Mouse (Mus musculus) CH12.LX (cell line): ENCODE results near the gene Nufip1. TPM values are rescaled to one million over a fixed set of nuclear protein-coding genes. Genes with fewer than 3 reads are reported as not detected.

Source experiments
- DNase-seq: peaks from one replicate; pipeline ENCODE4 v3.0.0-alpha.2; 2013; ENCODE audit errors: extremely low read depth
- H3K27ac ChIP-seq: 2 replicates; pipeline ENCODE4 v1.5.1; 2012; ENCODE audit warnings: low read depth, mild to moderate bottlenecking, control low read depth, moderate library complexity; ENCODE audit not compliant: insufficient read depth
- H3K27me3 ChIP-seq: replicated peaks from 2 replicates; pipeline ENCODE3; 2012; ENCODE audit warnings: inconsistent platforms
- H3K36me3 ChIP-seq, 2 experiments: replicated peaks in 1 of 2; 2 replicates each; pipeline versions ENCODE3 to v1.6.1; 2012; ENCODE audit warnings: inconsistent platforms in 1 of 2, low read length in 1 of 2, mild to moderate bottlenecking in 1 of 2, mixed read lengths in 1 of 2, moderate library complexity in 1 of 2; ENCODE audit not compliant: control insufficient read depth in 1 of 2, insufficient read depth in 1 of 2
- H3K4me1 ChIP-seq, 2 experiments: 2 replicates each; pipeline ENCODE4 v1.6.1; 2012; ENCODE audit warnings: inconsistent platforms in 1 of 2, moderate library complexity in 1 of 2; ENCODE audit not compliant: insufficient read depth in 2 of 2, control insufficient read depth in 1 of 2
- H3K4me2 ChIP-seq: 2 replicates; pipeline ENCODE4 v1.6.1; 2012; ENCODE audit warnings: low read depth, mild to moderate bottlenecking, control low read depth; ENCODE audit not compliant: poor library complexity, insufficient read depth, severe bottlenecking
- H3K4me3 ChIP-seq, 3 experiments: fragments of 150-350 bp in 1 of 3; sonication (generic) in 1 of 3; replicated peaks in 1 of 3; 2 replicates each; pipeline versions ENCODE3 to v1.5.1; 2011 to 2012; ENCODE audit warnings: low read depth in 2 of 3, low read length in 2 of 3, mild to moderate bottlenecking in 2 of 3, moderate library complexity in 2 of 3, control low read depth in 1 of 3, improper control_type of control experiment in 1 of 3, inconsistent platforms in 1 of 3, mixed read lengths in 1 of 3; ENCODE audit not compliant: poor library complexity in 1 of 3
- H3K79me2 ChIP-seq: replicated peaks from 2 replicates; pipeline ENCODE4 v1.6.1; 2012; ENCODE audit warnings: mild to moderate bottlenecking, moderate library complexity; ENCODE audit not compliant: control insufficient read depth, poor library complexity, insufficient read depth, severe bottlenecking; ENCODE audit errors: extremely low read depth
- H3K9ac ChIP-seq: 2 replicates; pipeline ENCODE4 v1.6.1; 2012; ENCODE audit warnings: low read depth, mild to moderate bottlenecking, control low read depth, moderate library complexity; ENCODE audit not compliant: insufficient read depth
- H3K9me3 ChIP-seq: replicated peaks from 2 replicates; pipeline ENCODE3; 2012; ENCODE audit warnings: low read length, inconsistent platforms, mixed read lengths
- CTCF ChIP-seq, 2 experiments: IDR thresholded peaks in 1 of 2; conservative IDR thresholded peaks in 1 of 2; 2 replicates each; pipeline ENCODE4 v1.5.1; 2011 to 2012; ENCODE audit warnings: low read depth in 2 of 2, low read length in 2 of 2, improper control_type of control experiment in 1 of 2, inconsistent platforms in 1 of 2, mild to moderate bottlenecking in 1 of 2, moderate library complexity in 1 of 2
- E2F4 ChIP-seq: IDR thresholded peaks from 2 replicates; pipeline ENCODE4 v1.6.1; 2011; ENCODE audit warnings: low read depth, low read length, improper control_type of control experiment; ENCODE audit not compliant: insufficient replicate concordance
- EP300 ChIP-seq: IDR thresholded peaks from 2 replicates; pipeline ENCODE4 v1.6.1; 2011; ENCODE audit warnings: low read length, improper control_type of control experiment
- HCFC1 ChIP-seq: IDR thresholded peaks from 2 replicates; pipeline ENCODE4 v1.6.1; 2012; ENCODE audit warnings: low read depth, mild to moderate bottlenecking, inconsistent platforms, low read length, improper control_type of control experiment
- IRF4 ChIP-seq: IDR thresholded peaks from 2 replicates; pipeline ENCODE4 v1.6.1; 2014; ENCODE audit warnings: low read depth, mild to moderate bottlenecking, inconsistent platforms, low read length, improper control_type of control experiment
- JUN ChIP-seq: IDR thresholded peaks from 2 replicates; pipeline ENCODE4 v1.6.1; 2011; ENCODE audit warnings: low read depth, mild to moderate bottlenecking, low read length, improper control_type of control experiment, moderate library complexity; ENCODE audit not compliant: insufficient read depth
- KAT2A ChIP-seq: IDR thresholded peaks from 2 replicates; pipeline ENCODE4 v1.6.1; 2012; ENCODE audit warnings: low read length, improper control_type of control experiment, inconsistent platforms; ENCODE audit not compliant: insufficient replicate concordance
- MXI1 ChIP-seq: IDR thresholded peaks from 2 replicates; pipeline ENCODE4 v1.6.1; 2011; ENCODE audit warnings: mild to moderate bottlenecking, low read depth, low read length, improper control_type of control experiment
- NELFE ChIP-seq: IDR thresholded peaks from 2 replicates; pipeline ENCODE4 v1.6.1; 2011; ENCODE audit warnings: low read depth, low read length, improper control_type of control experiment
- NRF1 ChIP-seq: IDR thresholded peaks from 2 replicates; pipeline ENCODE4 v1.6.1; 2014; ENCODE audit warnings: low read depth, mild to moderate bottlenecking, inconsistent platforms, low read length, improper control_type of control experiment, moderate library complexity
- PAX5 ChIP-seq: IDR thresholded peaks from 2 replicates; pipeline ENCODE4 v1.6.1; 2012; ENCODE audit warnings: low read length, inconsistent platforms, mixed read lengths
- RAD21 ChIP-seq: IDR thresholded peaks from 2 replicates; pipeline ENCODE4 v1.6.1; 2011; ENCODE audit warnings: low read depth, mild to moderate bottlenecking, low read length, improper control_type of control experiment, moderate library complexity
- RCOR1 ChIP-seq: conservative IDR thresholded peaks from 2 replicates; pipeline ENCODE4 v1.6.1; 2012; ENCODE audit warnings: low read depth, mild to moderate bottlenecking, inconsistent platforms, low read length, improper control_type of control experiment
- SIN3A ChIP-seq: IDR thresholded peaks from 2 replicates; pipeline ENCODE4 v1.6.1; 2012; ENCODE audit warnings: low read length, improper control_type of control experiment, inconsistent platforms
- SMC3 ChIP-seq: IDR thresholded peaks from 2 replicates; pipeline ENCODE4 v1.6.1; 2011; ENCODE audit warnings: low read depth, low read length, improper control_type of control experiment
- TBP ChIP-seq: conservative IDR thresholded peaks from 2 replicates; pipeline ENCODE4 v1.6.1; 2011; ENCODE audit warnings: low read depth, low read length, improper control_type of control experiment
- UBTF ChIP-seq: IDR thresholded peaks from 2 replicates; pipeline ENCODE4 v1.6.1; 2012; ENCODE audit warnings: low read depth, mild to moderate bottlenecking, inconsistent platforms, low read length, improper control_type of control experiment, moderate library complexity
- ZC3H11A ChIP-seq: IDR thresholded peaks from 2 replicates; pipeline ENCODE4 v1.6.1; 2012; ENCODE audit warnings: low read depth, mild to moderate bottlenecking, inconsistent platforms, low read length, improper control_type of control experiment
- dilution Hi-C: fragments of 300-500 bp; cut with MboI; formaldehyde crosslinking; loops from 2 replicates; pipeline ENCODE4 v1.14.3; 2020; ENCODE audit warnings: low sequenced_read_pairs; ENCODE audit not compliant: extremely low pct_unique_long_range_greater_than_20kb, extremely low pct_ligation_motif_present
- in situ Hi-C: fragments of 300-500 bp; cut with MboI; formaldehyde crosslinking; loops from 3 replicates; pipeline ENCODE4 v1.14.3; 2019; ENCODE audit warnings: low sequenced_read_pairs, low pct_ligation_motif_present, low pct_unique_long_range_greater_than_20kb, mixed read lengths
- polyA plus RNA-seq: library from polyadenylated mRNA; unstranded; fragments of >175 nt; gene quantifications from 2 replicates; pipeline ENCODE4 v1.2.1, GENCODE M21; 2012; ENCODE audit warnings: low read depth; ENCODE audit not compliant: insufficient read length
- total RNA-seq, 2 experiments: library from RNA; depleted of rRNA; stranded (reverse); fragments of 300-350 nt in 1 of 2; fragments of >200 nt in 1 of 2; gene quantifications; 2 replicates each; pipeline ENCODE4 v1.2.3; 2012 to 2014

Nufip1 gene
- total and polyA plus RNA-seq, 3 experiments = 14.8 to 32.1 (median 24.6) TPM

GRCm38 (mm10) chr14:76077088-76077491 lies 33.6 kb upstream of the Nufip1 start:
- no peaks in the 10 kb centered on the region for H3K79me2 ChIP-seq
- peak; percentile 62 for DNase-seq
- H3K4me1 ChIP-seq = peaks cover 4 to 6% of the 10 kb centered on the region in 2 experiments; a peak in 2 of 4 replicates
- H3K36me3 ChIP-seq = no peaks in the 10 kb centered on the region
- H3K27ac ChIP-seq = no peak overlapping the region
- no peak overlapping the region for H3K9ac ChIP-seq
- no peak for TF ChIP-seq SIN3A
- peak; percentile 96 for TF ChIP-seq SMC3
- peak; percentile 95 for TF ChIP-seq RAD21
- no peak for TF ChIP-seq PAX5
- peak; percentile 84 for TF ChIP-seq ZC3H11A
- TF ChIP-seq CTCF (conservative IDR thresholded peaks at IDR 0.05 in 1 of 2, IDR thresholded peaks at IDR 0.05 in 1 of 2; ENCODE audit: low read depth in 2 of 2, low read length in 2 of 2) = peak; percentile 44 to 95
- TF ChIP-seq EP300 = no peak
- no peaks in the 10 kb centered on the region for H3K27me3 ChIP-seq
- H3K9me3 ChIP-seq = no peaks in the 10 kb centered on the region
- dilution Hi-C loops = no loop called here
- in situ Hi-C loops = no loop called here
- H3K4me2 ChIP-seq = no peak overlapping the region
- no peak overlapping the region for H3K4me3 ChIP-seq

GRCm38 (mm10) chr14:76081451-76081850 lies 29.2 kb upstream of the Nufip1 start:
- dilution Hi-C loops (no loop called here), in situ Hi-C loops (loop anchor here (5.0 kb wide), 1 partner anchor 184 kb away; no protein-coding TSS in a partner anchor)
- DNase-seq = no peak
- Histone ChIP-seq H3K9ac (no peak overlapping the region), H3K4me1 (peaks cover 10 to 13% of the 10 kb centered on the region in 2 experiments; a peak in 3 of 4 replicates), H3K4me2 (no peak overlapping the region), H3K79me2 (no peaks in the 10 kb centered on the region), H3K27ac (no peak overlapping the region), H3K4me3 (no peak overlapping the region)
- no peak for TF ChIP-seq NELFE
- no peak for TF ChIP-seq HCFC1
- no peak for TF ChIP-seq CTCF (conservative IDR thresholded peaks at IDR 0.05 in 1 of 2, IDR thresholded peaks at IDR 0.05 in 1 of 2; ENCODE audit: low read depth in 2 of 2, low read length in 2 of 2)
- TF ChIP-seq NRF1 = no peak
- no peak for TF ChIP-seq IRF4
- no peak for TF ChIP-seq TBP
- no peak for TF ChIP-seq UBTF
- TF ChIP-seq, all 38 proteins: peak for 0
- no peaks in the 10 kb centered on the region for H3K9me3 ChIP-seq
- no peaks in the 10 kb centered on the region for H3K27me3 ChIP-seq
- peaks cover 0 to 11% of the 10 kb centered on the region in 2 experiments for H3K36me3 ChIP-seq

GRCm38 (mm10) chr14:76082086-76082636 lies 28.5 kb upstream of the Nufip1 start:
- in situ Hi-C loops = loop anchor here (5.0 kb wide), 1 partner anchor 185 kb away; no protein-coding TSS in a partner anchor
- peaks cover 0 to 18% of the 10 kb centered on the region in 2 experiments for H3K36me3 ChIP-seq
- no peak overlapping the region for H3K4me2 ChIP-seq
- no peak for DNase-seq
- dilution Hi-C loops = no loop called here
- no peak overlapping the region for H3K27ac ChIP-seq
- H3K79me2 ChIP-seq = no peaks in the 10 kb centered on the region
- H3K4me3 ChIP-seq = no peak overlapping the region
- peaks cover 8 to 13% of the 10 kb centered on the region in 2 experiments; a peak in 3 of 4 replicates for H3K4me1 ChIP-seq
- no peak overlapping the region for H3K9ac ChIP-seq
- H3K27me3 ChIP-seq = no peaks in the 10 kb centered on the region
- H3K9me3 ChIP-seq = no peaks in the 10 kb centered on the region
- TF ChIP-seq SMC3 = no peak
- no peak for TF ChIP-seq E2F4
- no peak for TF ChIP-seq KAT2A
- no peak for TF ChIP-seq NELFE
- no peak for TF ChIP-seq PAX5
- no peak for TF ChIP-seq CTCF (conservative IDR thresholded peaks at IDR 0.05 in 1 of 2, IDR thresholded peaks at IDR 0.05 in 1 of 2; ENCODE audit: low read depth in 2 of 2, low read length in 2 of 2)
- TF ChIP-seq RCOR1 = no peak
- no peak for TF ChIP-seq JUN
- no peak for TF ChIP-seq TBP
- no peak for TF ChIP-seq MXI1
- TF ChIP-seq EP300 = no peak
- TF ChIP-seq, all 38 proteins: peak for 0
